Mouse (Mus musculus): ENCODE data around the gene Slco2a1. TPM values are rescaled to one million over a fixed set of nuclear protein-coding genes. Genes with fewer than 3 reads are reported as not detected.

Slco2a1 gene
- polyA plus RNA-seq, 1 experiment from 2014 or later: 1.7 TPM

- H3K9me3 ChIP-seq (replicated peaks): no peaks in the 10 kb centered on the region
- H3K27ac ChIP-seq: no peak overlapping the region
- no peak overlapping the region for H3K9ac ChIP-seq
- no peaks in the 10 kb centered on the region for H3K4me1 ChIP-seq
- H3K4me2 ChIP-seq: no peak overlapping the region
- ATAC-seq: no peak
- H3K4me3 ChIP-seq: no peak overlapping the region
- no peaks in the 10 kb centered on the region for H3K36me3 ChIP-seq
- H3K27me3 ChIP-seq (replicated peaks): no peaks in the 10 kb centered on the region
- 42% methylated on average over 6 of the region's 6 CpGs for WGBS (ENCODE audit: insufficient replicate concordance)
Measured at GRCm38 (mm10) chr9:102990306-102991133, 2.0 kb downstream of the Slco2a1 start.

- Histone ChIP-seq H3K9ac (no peak overlapping the region), H3K9me3 (replicated peaks) (no peaks in the 10 kb centered on the region), H3K27me3 (replicated peaks) (no peaks in the 10 kb centered on the region), H3K4me3 (no peak overlapping the region), H3K27ac (no peak overlapping the region), H3K4me1 (no peaks in the 10 kb centered on the region), H3K36me3 (no peaks in the 10 kb centered on the region), H3K4me2 (no peak overlapping the region)
- ATAC-seq: no peak
- 60% methylated on average over 4 of the region's 4 CpGs for WGBS (ENCODE audit: insufficient replicate concordance)
Measured at GRCm38 (mm10) chr9:102991134-102991406, 2.6 kb downstream of the Slco2a1 start.

- Histone ChIP-seq H3K4me3 (no peak overlapping the region), H3K27me3 (replicated peaks) (no peaks in the 10 kb centered on the region), H3K4me2 (no peak overlapping the region), H3K27ac (no peak overlapping the region), H3K4me1 (no peaks in the 10 kb centered on the region), H3K36me3 (no peaks in the 10 kb centered on the region), H3K9me3 (replicated peaks) (no peaks in the 10 kb centered on the region), H3K9ac (no peak overlapping the region)
- WGBS (ENCODE audit: insufficient replicate concordance): 34% methylated on average over 6 of the region's 6 CpGs
- no peak for ATAC-seq
Measured at GRCm38 (mm10) chr9:102992877-102993276, 4.4 kb downstream of the Slco2a1 start.

GRCm38 (mm10) chr9:102993764-102994163 lies 5.3 kb downstream of the Slco2a1 start:
- WGBS (ENCODE audit: insufficient replicate concordance): 49% methylated on average over 5 of the region's 5 CpGs

GRCm38 (mm10) chr9:102995800-102996635 lies 7.5 kb downstream of the Slco2a1 start:
- no peaks in the 10 kb centered on the region for H3K9me3 ChIP-seq (replicated peaks)
- H3K4me1 ChIP-seq: no peaks in the 10 kb centered on the region
- H3K36me3 ChIP-seq: no peaks in the 10 kb centered on the region
- no peaks in the 10 kb centered on the region for H3K27me3 ChIP-seq (replicated peaks)
- 0 out of 2 replicates have a peak, but pooled peaks have one; percentile 27 for ATAC-seq
- no peak overlapping the region for H3K9ac ChIP-seq
- H3K27ac ChIP-seq: no peak overlapping the region
- H3K4me3 ChIP-seq: no peak overlapping the region
- no peak overlapping the region for H3K4me2 ChIP-seq
- 69% methylated on average over 12 of the region's 12 CpGs for WGBS (ENCODE audit: insufficient replicate concordance)

More at GRCm38 (mm10) chr9:102993764-102994163, 5.3 kb downstream of the Slco2a1 start:
- no peaks in the 10 kb centered on the region for H3K36me3 ChIP-seq
- no peaks in the 10 kb centered on the region for H3K4me1 ChIP-seq
- no peak overlapping the region for H3K27ac ChIP-seq
- H3K4me2 ChIP-seq: no peak overlapping the region
- no peaks in the 10 kb centered on the region for H3K9me3 ChIP-seq (replicated peaks)
- H3K4me3 ChIP-seq: no peak overlapping the region
- H3K9ac ChIP-seq: no peak overlapping the region
- no peak for ATAC-seq
- H3K27me3 ChIP-seq (replicated peaks): no peaks in the 10 kb centered on the region

- WGBS (ENCODE audit: insufficient replicate concordance): 79% methylated on average over 7 of the region's 7 CpGs
- H3K27me3 ChIP-seq (replicated peaks): 0 out of 2 replicates have a peak, but pooled peaks cover 5% of the 10 kb centered on the region
- no peaks in the 10 kb centered on the region for H3K36me3 ChIP-seq
- H3K4me2 ChIP-seq: no peak overlapping the region
- H3K4me1 ChIP-seq: no peaks in the 10 kb centered on the region
- no peaks in the 10 kb centered on the region for H3K9me3 ChIP-seq (replicated peaks)
- no peak overlapping the region for H3K9ac ChIP-seq
- no peak overlapping the region for H3K27ac ChIP-seq
- no peak for ATAC-seq
- H3K4me3 ChIP-seq: no peak overlapping the region
Measured at GRCm38 (mm10) chr9:103000384-103000783, 11.9 kb downstream of the Slco2a1 start.

- Histone ChIP-seq H3K27ac (no peak overlapping the region), H3K9me3 (replicated peaks) (no peaks in the 10 kb centered on the region), H3K4me2 (no peak overlapping the region), H3K4me3 (no peak overlapping the region), H3K27me3 (replicated peaks) (peaks cover 41% of the 10 kb centered on the region), H3K9ac (no peak overlapping the region), H3K4me1 (0 out of 2 replicates have a peak, but pooled peaks cover 3% of the 10 kb centered on the region), H3K36me3 (no peaks in the 10 kb centered on the region)
- ATAC-seq: no peak
- WGBS (ENCODE audit: insufficient replicate concordance): 63% methylated on average over 6 of the region's 6 CpGs
Measured at GRCm38 (mm10) chr9:103004343-103004742, 15.8 kb downstream of the Slco2a1 start.

GRCm38 (mm10) chr9:103007699-103008078 lies 19.2 kb downstream of the Slco2a1 start:
- peak; percentile 72 for ATAC-seq
- 0 out of 2 replicates have a peak overlapping the region, but pooled peaks have one; percentile 25 for H3K27ac ChIP-seq
- 9% methylated on average over 15 of the region's 15 CpGs for WGBS (ENCODE audit: insufficient replicate concordance)

GRCm38 (mm10) chr9:103008079-103008855 lies 19.8 kb downstream of the Slco2a1 start:
- no peaks in the 10 kb centered on the region for H3K36me3 ChIP-seq
- peak; percentile 33 for ATAC-seq
- WGBS (ENCODE audit: insufficient replicate concordance): 4% methylated on average over 48 of the region's 50 CpGs

More at GRCm38 (mm10) chr9:103007699-103008078, 19.2 kb downstream of the Slco2a1 start:
- Histone ChIP-seq H3K9ac (peak overlapping the region; percentile 22; the same call in 1 of the 2 replicates), H3K27me3 (replicated peaks) (peaks cover 44% of the 10 kb centered on the region), H3K4me2 (peak overlapping the region; percentile 66), H3K9me3 (replicated peaks) (no peaks in the 10 kb centered on the region), H3K4me1 (0 out of 2 replicates have a peak, but pooled peaks cover 3% of the 10 kb centered on the region), H3K36me3 (no peaks in the 10 kb centered on the region), H3K4me3 (peak overlapping the region; percentile 42)

GRCm38 (mm10) chr9:103010161-103010560 lies 21.6 kb downstream of the Slco2a1 start:
- Histone ChIP-seq H3K4me3 (no peak overlapping the region), H3K27ac (no peak overlapping the region), H3K4me2 (no peak overlapping the region), H3K4me1 (0 out of 2 replicates have a peak, but pooled peaks cover 3% of the 10 kb centered on the region), H3K9ac (no peak overlapping the region), H3K27me3 (replicated peaks) (peaks cover 48% of the 10 kb centered on the region), H3K9me3 (replicated peaks) (no peaks in the 10 kb centered on the region), H3K36me3 (no peaks in the 10 kb centered on the region)
- no peak for ATAC-seq
- 44% methylated on average over 3 of the region's 3 CpGs for WGBS (ENCODE audit: insufficient replicate concordance)

More at GRCm38 (mm10) chr9:103008079-103008855, 19.8 kb downstream of the Slco2a1 start:
- H3K4me3 ChIP-seq: peak overlapping the region; percentile 42
- H3K9ac ChIP-seq: peak overlapping the region; percentile 22; the same call in 1 of the 2 replicates
- peaks cover 44% of the 10 kb centered on the region for H3K27me3 ChIP-seq (replicated peaks)
- 0 out of 2 replicates have a peak overlapping the region, but pooled peaks have one; percentile 25 for H3K27ac ChIP-seq
- 0 out of 2 replicates have a peak, but pooled peaks cover 3% of the 10 kb centered on the region for H3K4me1 ChIP-seq
- H3K9me3 ChIP-seq (replicated peaks): no peaks in the 10 kb centered on the region
- H3K4me2 ChIP-seq: peak overlapping the region; percentile 66

- Histone ChIP-seq H3K4me1 (no peaks in the 10 kb centered on the region), H3K9me3 (replicated peaks) (no peaks in the 10 kb centered on the region), H3K9ac (no peak overlapping the region), H3K36me3 (no peaks in the 10 kb centered on the region), H3K4me3 (no peak overlapping the region), H3K4me2 (no peak overlapping the region), H3K27ac (no peak overlapping the region), H3K27me3 (replicated peaks) (peaks cover 22% of the 10 kb centered on the region)
- 9% methylated on average over 5 of the region's 5 CpGs for WGBS (ENCODE audit: insufficient replicate concordance)
- no peak for ATAC-seq
Measured at GRCm38 (mm10) chr9:103013366-103013765, 24.9 kb downstream of the Slco2a1 start.
